Mouse (Mus musculus) limb, embryonic 15.5 days (tissue): ENCODE data around the gene Trem2. TPM values are rescaled to one million over a fixed set of nuclear protein-coding genes. Genes with fewer than 3 reads are reported as not detected.
"Not testable (repeated sequence)": the region's sequence is repeated elsewhere in the genome, so short reads cannot be mapped to it uniquely, and the experiment has no call there.

Experiments
- ATAC-seq: fragments of 200-750 bp; cut with Nextera tagmentation; 2 replicates; pipeline ENCODE4 v1.8.0; 2017; ENCODE audit warnings: low read depth, moderate TSS enrichment; ENCODE audit not compliant: insufficient number of reproducible peaks, low FRiP score, low TSS enrichment
- H3K27ac ChIP-seq: fragments of 300-500 bp; sonication (generic); 2 replicates; pipeline ENCODE4 v1.5.1; 2015; ENCODE audit warnings: moderate library complexity, mild to moderate bottlenecking, inconsistent platforms
- H3K27me3 ChIP-seq: fragments of 300-500 bp; sonication (generic); 2 replicates; pipeline ENCODE4 v1.6.1; 2015; ENCODE audit warnings: inconsistent platforms
- H3K36me3 ChIP-seq: fragments of 300-500 bp; sonication (generic); 2 replicates; pipeline ENCODE4 v1.6.1; 2015; ENCODE audit warnings: inconsistent platforms
- H3K4me1 ChIP-seq: fragments of 300-500 bp; sonication (generic); 2 replicates; pipeline ENCODE4 v1.6.1; 2015; ENCODE audit warnings: inconsistent platforms
- H3K4me2 ChIP-seq: fragments of 300-500 bp; sonication (generic); 2 replicates; pipeline ENCODE4 v1.6.1; 2015; ENCODE audit warnings: mild to moderate bottlenecking, inconsistent platforms
- H3K4me3 ChIP-seq: fragments of 300-500 bp; sonication (generic); 2 replicates; pipeline ENCODE4 v1.5.1; 2015; ENCODE audit warnings: mild to moderate bottlenecking, inconsistent platforms
- H3K9ac ChIP-seq: fragments of 300-500 bp; sonication (generic); 2 replicates; pipeline ENCODE4 v1.6.1; 2015; ENCODE audit warnings: inconsistent platforms
- H3K9me3 ChIP-seq: fragments of 300-500 bp; sonication (generic); 2 replicates; pipeline ENCODE4 v1.6.1; 2016; ENCODE audit warnings: inconsistent platforms
- WGBS: fragments of 180-500 bp; shearing (Covaris S2); methylation state at CpG from one replicate; pipeline ENCODE4 v1.1.7; 2015; 5-methylcytosine and 5-hydroxymethylcytosine counted together
- polyA plus RNA-seq: library from polyadenylated mRNA; unstranded; fragments of >200 nt; fragmentation: Nextera tagmentation; extraction: Ambion mirVana; gene quantifications from 2 replicates; pipeline ENCODE4 v1.2.1, GENCODE M21; 2015

Gene Trem2
- polyA plus RNA-seq: 5.5 and 6.9 TPM in 2 replicates

GRCm38 (mm10) chr17:48346231-48346630 lies at the start of gene Trem2:
Trem2 (plus strand) TSS chr17:48346401.
- Histone ChIP-seq H3K4me3 (no peak within 1 kb of the TSS), H3K36me3 (no peaks in the 10 kb centered on the region), H3K4me1 (no peaks in the 10 kb centered on the region), H3K9me3 (no peaks in the 10 kb centered on the region), H3K27me3 (no peaks in the 10 kb centered on the region), H3K27ac (no peak within 1 kb of the TSS), H3K9ac (no peak within 1 kb of the TSS), H3K4me2 (no peak within 1 kb of the TSS)
- no peak for ATAC-seq
- WGBS: 66% methylated on average over 5 of the region's 5 CpGs

GRCm38 (mm10) chr17:48299203-48299602 lies 47.0 kb upstream of the Trem2 start, which contains the start of gene Treml2:
Treml2 (plus strand) TSS chr17:48299498.
- H3K4me3 ChIP-seq: no peak within 1 kb of the TSS
- H3K9ac ChIP-seq: no peak within 1 kb of the TSS
- no peak for ATAC-seq
- H3K9me3 ChIP-seq: no peaks in the 10 kb centered on the region
- WGBS: 18% methylated on average over 3 of the region's 4 CpGs
- no peaks in the 10 kb centered on the region for H3K27me3 ChIP-seq
- no peak within 1 kb of the TSS for H3K27ac ChIP-seq
- no peaks in the 10 kb centered on the region for H3K4me1 ChIP-seq
- no peak within 1 kb of the TSS for H3K4me2 ChIP-seq
- no peaks in the 10 kb centered on the region for H3K36me3 ChIP-seq

GRCm38 (mm10) chr17:48299756-48300155 lies 46.4 kb upstream of the Trem2 start:
- H3K36me3 ChIP-seq: no peaks in the 10 kb centered on the region
- no peak overlapping the region for H3K4me2 ChIP-seq
- H3K4me1 ChIP-seq: no peaks in the 10 kb centered on the region
- H3K27me3 ChIP-seq: no peaks in the 10 kb centered on the region
- no peak for ATAC-seq
- no peak overlapping the region for H3K27ac ChIP-seq
- H3K9ac ChIP-seq: no peak overlapping the region
- H3K9me3 ChIP-seq: no peaks in the 10 kb centered on the region
- 54% methylated on average over 7 of the region's 7 CpGs for WGBS
- no peak overlapping the region for H3K4me3 ChIP-seq

GRCm38 (mm10) chr17:48300199-48300598 lies 46.0 kb upstream of the Trem2 start:
- Histone ChIP-seq H3K36me3 (no peaks in the 10 kb centered on the region), H3K4me1 (no peaks in the 10 kb centered on the region), H3K9ac (no peak overlapping the region), H3K9me3 (no peaks in the 10 kb centered on the region), H3K27me3 (no peaks in the 10 kb centered on the region), H3K4me2 (no peak overlapping the region), H3K27ac (no peak overlapping the region), H3K4me3 (no peak overlapping the region)
- WGBS: 53% methylated on average over 7 of the region's 7 CpGs
- ATAC-seq: no peak

GRCm38 (mm10) chr17:48300861-48301260 lies 45.3 kb upstream of the Trem2 start:
- ATAC-seq: no peak
- WGBS: 65% methylated on average over 9 of the region's 9 CpGs
- H3K27ac ChIP-seq: no peak overlapping the region

GRCm38 (mm10) chr17:48301792-48302191 lies 44.4 kb upstream of the Trem2 start:
- no peak overlapping the region for H3K9ac ChIP-seq
- H3K27ac ChIP-seq: no peak overlapping the region
- H3K9me3 ChIP-seq: no peaks in the 10 kb centered on the region
- H3K27me3 ChIP-seq: no peaks in the 10 kb centered on the region
- 88% methylated on average over 5 of the region's 5 CpGs for WGBS
- no peaks in the 10 kb centered on the region for H3K36me3 ChIP-seq
- no peak overlapping the region for H3K4me2 ChIP-seq
- no peak for ATAC-seq
- H3K4me3 ChIP-seq: no peak overlapping the region
- H3K4me1 ChIP-seq: no peaks in the 10 kb centered on the region

More at GRCm38 (mm10) chr17:48300861-48301260, 45.3 kb upstream of the Trem2 start:
- H3K4me2 ChIP-seq: no peak overlapping the region
- no peaks in the 10 kb centered on the region for H3K9me3 ChIP-seq
- H3K4me3 ChIP-seq: no peak overlapping the region
- no peaks in the 10 kb centered on the region for H3K4me1 ChIP-seq
- H3K9ac ChIP-seq: no peak overlapping the region
- no peaks in the 10 kb centered on the region for H3K36me3 ChIP-seq
- H3K27me3 ChIP-seq: no peaks in the 10 kb centered on the region

- no peak overlapping the region for H3K4me2 ChIP-seq
- no peaks in the 10 kb centered on the region for H3K27me3 ChIP-seq
- H3K36me3 ChIP-seq: no peaks in the 10 kb centered on the region
- H3K9me3 ChIP-seq: no peaks in the 10 kb centered on the region
- H3K9ac ChIP-seq: no peak overlapping the region
- H3K4me1 ChIP-seq: no peaks in the 10 kb centered on the region
- WGBS: 60% methylated on average over 2 of the region's 2 CpGs
- no peak overlapping the region for H3K27ac ChIP-seq
- no peak for ATAC-seq
- H3K4me3 ChIP-seq: no peak overlapping the region
Observed at GRCm38 (mm10) chr17:48312124-48312523, 34.1 kb upstream of the Trem2 start.

- H3K9me3 ChIP-seq, H3K9ac ChIP-seq, H3K27me3 ChIP-seq, H3K4me2 ChIP-seq, H3K36me3 ChIP-seq, H3K4me3 ChIP-seq, H3K27ac ChIP-seq, H3K4me1 ChIP-seq, ATAC-seq: not testable (repeated sequence)
- 76% methylated on average over 3 of the region's 3 CpGs for WGBS
Observed at GRCm38 (mm10) chr17:48315905-48316579, 30.2 kb upstream of the Trem2 start, which contains the start of gene B430306N03Rik. B430306N03Rik (plus strand) TSS chr17:48316141.

- H3K4me2 ChIP-seq: no peak overlapping the region
- H3K9ac ChIP-seq: no peak overlapping the region
- WGBS: 97% methylated on average over 1 of the region's 1 CpGs
- no peaks in the 10 kb centered on the region for H3K9me3 ChIP-seq
- no peak overlapping the region for H3K4me3 ChIP-seq
- no peaks in the 10 kb centered on the region for H3K36me3 ChIP-seq
- H3K27ac ChIP-seq: no peak overlapping the region
- H3K4me1 ChIP-seq: no peaks in the 10 kb centered on the region
- ATAC-seq: no peak
- H3K27me3 ChIP-seq: no peaks in the 10 kb centered on the region
Observed at GRCm38 (mm10) chr17:48318686-48319085, 27.5 kb upstream of the Trem2 start.

- Histone ChIP-seq H3K27ac (no peak overlapping the region), H3K9ac (no peak overlapping the region), H3K4me3 (no peak overlapping the region), H3K36me3 (no peaks in the 10 kb centered on the region), H3K9me3 (no peaks in the 10 kb centered on the region), H3K4me1 (peaks cover 4% of the 10 kb centered on the region; the same call in 1 of the 2 replicates), H3K27me3 (no peaks in the 10 kb centered on the region), H3K4me2 (no peak overlapping the region)
- 74% methylated on average over 2 of the region's 2 CpGs for WGBS
- ATAC-seq: no peak
Observed at GRCm38 (mm10) chr17:48321279-48321678, 24.9 kb upstream of the Trem2 start.

- ATAC-seq: no peak
- H3K27me3 ChIP-seq: no peaks in the 10 kb centered on the region
- no peak overlapping the region for H3K9ac ChIP-seq
- no peaks in the 10 kb centered on the region for H3K36me3 ChIP-seq
- H3K9me3 ChIP-seq: no peaks in the 10 kb centered on the region
- 81% methylated on average over 3 of the region's 3 CpGs for WGBS
- no peak overlapping the region for H3K4me3 ChIP-seq
- H3K27ac ChIP-seq: no peak overlapping the region
- peaks cover 6% of the 10 kb centered on the region; the same call in 1 of the 2 replicates for H3K4me1 ChIP-seq
- H3K4me2 ChIP-seq: no peak overlapping the region
Observed at GRCm38 (mm10) chr17:48323236-48323635, 23.0 kb upstream of the Trem2 start.

- no peak overlapping the region for H3K4me3 ChIP-seq
- no peaks in the 10 kb centered on the region for H3K27me3 ChIP-seq
- no peaks in the 10 kb centered on the region for H3K36me3 ChIP-seq
- ATAC-seq: no peak
- H3K4me1 ChIP-seq: peaks cover 6% of the 10 kb centered on the region; the same call in 1 of the 2 replicates
- WGBS: 93% methylated on average over 5 of the region's 5 CpGs
- H3K9me3 ChIP-seq: no peaks in the 10 kb centered on the region
- H3K4me2 ChIP-seq: no peak overlapping the region
- no peak overlapping the region for H3K9ac ChIP-seq
- no peak overlapping the region for H3K27ac ChIP-seq
Observed at GRCm38 (mm10) chr17:48324258-48324657, 21.9 kb upstream of the Trem2 start.
